Mouse (Mus musculus) right cerebral cortex, postnatal 25 days (tissue): ENCODE measurements at regions not wholly inside any gene's neighbourhood (a gene's known extent, or its start where the extent isn't known, plus 50 kb on each side); places are given as distances from the start of the nearest gene placed in this dataset.
A peak's percentile ranks its signal among the peaks of the same experiment; 100 is the strongest.

Source experiments
- DNase-seq: peaks from one replicate; pipeline ENCODE4 v3.0.0; 2022

DNA sequence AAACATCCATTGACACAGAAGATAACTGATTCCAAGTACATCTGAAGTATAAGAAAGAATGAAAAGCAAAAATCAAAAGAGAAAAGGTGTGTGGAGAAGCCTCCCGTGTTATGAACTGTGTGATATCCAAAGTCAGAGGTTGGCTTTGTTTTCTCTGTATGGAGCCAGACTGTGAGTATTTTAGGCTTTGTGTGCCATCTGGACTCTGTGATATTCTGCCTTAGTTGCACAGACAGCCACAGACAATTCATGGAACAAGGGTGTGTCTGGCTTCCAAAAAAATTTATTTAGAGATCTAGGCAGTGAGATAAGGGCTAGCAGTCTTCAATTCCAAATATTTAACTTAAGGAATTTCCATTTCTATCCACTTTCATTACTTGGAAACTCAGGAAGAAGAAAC lies 111.5 kb upstream of the Dpp10 start:
- DNase-seq, result no peak

DNA sequence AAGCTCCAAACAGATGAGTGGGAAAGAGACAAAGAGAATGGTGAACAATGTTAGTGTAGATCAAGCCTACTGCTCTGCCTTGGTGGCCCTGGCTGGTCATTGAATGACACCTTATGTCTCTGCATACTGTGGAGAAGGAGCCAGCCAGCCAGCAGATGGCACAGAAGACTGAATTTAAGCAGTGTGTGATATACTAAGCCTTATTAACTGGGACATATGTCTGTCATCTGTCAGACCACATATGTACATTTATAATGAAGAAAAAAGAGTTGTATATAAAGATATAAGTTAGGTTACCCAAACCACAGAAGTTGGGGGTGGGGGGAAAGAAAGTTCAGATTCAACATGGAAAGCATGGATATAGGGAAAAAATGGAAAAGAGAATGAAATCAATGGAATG lies 106.7 kb upstream of the Dpp10 start:
- DNase-seq, result no peak

- peak; percentile 68 for DNase-seq
Measured at GRCm38 (mm10) chr1:124148590-124148989, 103.2 kb upstream of the Dpp10 start.

DNA sequence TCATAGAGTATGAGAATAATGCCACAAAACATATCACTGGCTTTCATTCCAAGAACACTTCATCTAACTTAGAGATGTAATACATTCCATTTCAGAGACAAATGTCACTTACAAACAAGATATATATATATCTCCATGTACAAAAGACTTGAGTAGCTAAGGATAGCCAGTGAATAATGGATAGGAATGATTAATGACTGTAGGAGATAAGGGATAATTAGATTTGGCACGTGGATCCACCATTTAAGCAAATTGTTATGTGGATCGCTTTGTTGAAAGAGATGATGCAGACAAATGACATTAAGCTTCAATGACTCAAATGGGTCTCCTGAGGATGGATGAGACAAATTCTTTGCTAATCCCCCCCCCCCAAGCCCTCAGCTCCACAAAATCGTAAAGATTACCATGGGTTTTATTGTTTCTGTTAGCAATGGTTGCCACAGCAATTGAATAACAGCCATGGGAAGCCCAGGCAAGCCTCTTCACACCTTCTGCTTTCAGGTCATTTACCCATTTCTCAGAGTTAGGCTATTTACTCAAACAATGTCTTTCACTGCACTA lies 59.0 kb upstream of the Dpp10 start:
- DNase-seq, result no peak

DNA sequence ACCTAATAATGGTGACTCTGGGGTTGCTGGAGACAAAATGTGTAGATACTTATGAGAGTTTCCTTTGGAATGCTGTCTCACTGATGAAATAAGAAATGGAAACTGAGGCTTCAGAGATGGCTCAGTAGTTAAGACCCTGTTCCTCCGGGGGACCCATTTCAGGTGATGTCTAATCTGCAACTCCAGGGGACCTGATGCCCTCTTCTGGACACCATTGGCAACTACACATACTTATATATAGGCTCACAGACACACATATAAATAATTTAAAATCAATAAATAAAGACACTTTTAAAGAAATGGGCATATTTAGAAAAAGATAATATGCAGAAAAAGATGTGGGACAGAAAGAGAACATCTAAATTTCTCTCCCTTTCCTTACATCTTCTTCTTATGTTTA lies 57.7 kb upstream of the Dpp10 start:
- DNase-seq, result no peak
